Mouse (Mus musculus) spleen, adult 2 months (tissue): Measurements from ENCODE around the gene Zfp541. TPM values are rescaled to one million over a fixed set of nuclear protein-coding genes. Genes with fewer than 3 reads are reported as not detected.

Experiments used
- DNase-seq, 2 experiments: peaks; one replicate each; pipeline versions ENCODE4 v3.0.0 to v3.0.0-alpha.2; 2012 to 2021; ENCODE audit warnings: low spot score in 2 of 2, low read depth in 1 of 2
- H3K27ac ChIP-seq: fragments of 200-500 bp; 2 replicates; pipeline ENCODE4 v1.5.1; 2012; ENCODE audit warnings: low read length, inconsistent platforms; ENCODE audit not compliant: insufficient read depth
- H3K27me3 ChIP-seq: fragments of 200-500 bp; 2 replicates; pipeline ENCODE4 v1.6.1; 2012; ENCODE audit warnings: mild to moderate bottlenecking, moderate library complexity, low read length, inconsistent platforms; ENCODE audit not compliant: control insufficient read depth, insufficient read depth
- H3K36me3 ChIP-seq: fragments of 200-500 bp; 2 replicates; pipeline ENCODE4 v1.6.1; 2012; ENCODE audit warnings: mild to moderate bottlenecking, low read length, inconsistent platforms; ENCODE audit not compliant: control insufficient read depth, insufficient read depth
- H3K4me1 ChIP-seq: fragments of 200-500 bp; 2 replicates; pipeline ENCODE4 v1.6.1; 2011; ENCODE audit warnings: inconsistent platforms; ENCODE audit not compliant: control insufficient read depth, insufficient read depth, insufficient read length
- H3K4me3 ChIP-seq: fragments of 200-500 bp; 2 replicates; pipeline ENCODE4 v1.5.1; 2011; ENCODE audit warnings: mild to moderate bottlenecking, inconsistent platforms; ENCODE audit not compliant: insufficient read depth, insufficient read length; ENCODE audit errors: extremely low read depth
- CTCF ChIP-seq: fragments of 200-500 bp; IDR thresholded peaks from 2 replicates; pipeline ENCODE4 v1.5.1; 2011; ENCODE audit warnings: mild to moderate bottlenecking, inconsistent platforms; ENCODE audit not compliant: insufficient read depth, insufficient read length, insufficient replicate concordance; ENCODE audit errors: extremely low read depth
- POLR2A ChIP-seq: fragments of 200-500 bp; IDR thresholded peaks from 2 replicates; pipeline ENCODE4 v1.6.1; 2011; ENCODE audit warnings: low read depth, low read length, inconsistent platforms
- WGBS: fragments of 180-500 bp; shearing (Covaris S2); methylation state at CpG from one replicate; pipeline ENCODE4 v1.1.7; 2018; 5-methylcytosine and 5-hydroxymethylcytosine counted together
- polyA plus RNA-seq: library from polyadenylated mRNA; depleted of rRNA; stranded (reverse); fragments of >200 nt; gene quantifications from 2 replicates; pipeline ENCODE4 v1.2.3, GENCODE M21; 2012

Zfp541 gene
- polyA plus RNA-seq, 1 experiment = 0.02 TPM

DNA sequence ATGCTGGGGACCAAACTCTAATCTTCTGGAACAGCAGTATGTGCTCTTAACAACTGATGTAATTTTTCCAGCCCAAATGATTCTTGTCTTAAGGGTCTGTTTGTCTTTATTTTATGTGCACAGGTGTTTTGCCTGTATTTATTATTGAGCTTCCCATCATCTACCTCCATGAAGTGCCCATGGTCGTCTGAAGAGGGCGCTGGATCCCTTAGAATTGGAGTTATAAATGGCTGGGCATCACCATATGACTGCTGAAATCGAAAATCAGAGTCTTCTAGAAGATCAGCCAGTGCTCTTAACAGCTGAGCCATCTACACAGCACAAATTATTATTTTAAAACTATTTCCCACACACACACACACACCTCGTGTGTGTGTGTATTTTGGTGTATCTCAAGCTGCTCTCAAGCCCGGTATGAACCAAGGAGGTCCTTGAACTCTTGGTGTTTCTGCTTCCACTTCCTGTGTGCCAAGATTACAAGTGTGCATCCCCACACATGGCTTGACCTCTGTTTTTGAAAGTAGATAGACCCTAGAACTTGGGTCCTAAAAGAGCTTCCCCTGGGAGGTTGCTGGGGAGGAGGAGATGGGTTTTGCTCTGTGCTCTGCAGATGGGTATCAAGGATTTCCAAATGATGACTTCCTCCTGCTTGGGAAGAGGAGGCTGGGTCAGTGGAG, 5.0 kb upstream of the Zfp541 start:
- Histone ChIP-seq H3K27ac (peak overlapping the region; percentile 62), H3K4me3 (no peak overlapping the region)

GRCm38 (mm10) chr7:16057136-16057534, 4.5 kb upstream of the Zfp541 start:
- H3K4me3 ChIP-seq = no peak overlapping the region
- DNase-seq = peak in 1 of 2 experiments; percentile 40
- no peaks in the 10 kb centered on the region for H3K36me3 ChIP-seq
- TF ChIP-seq CTCF (no peak), POLR2A (no peak)
- peaks cover 18% of the 10 kb centered on the region; the same call in 1 of the 2 replicates for H3K4me1 ChIP-seq
- H3K27me3 ChIP-seq = no peaks in the 10 kb centered on the region
- peak overlapping the region; percentile 62 for H3K27ac ChIP-seq
- WGBS = 13% methylated on average over 2 of the region's 2 CpGs

More for the DNA sequence above, 5.0 kb upstream of the Zfp541 start:
- Histone ChIP-seq H3K36me3 (no peaks in the 10 kb centered on the region), H3K27me3 (no peaks in the 10 kb centered on the region), H3K4me1 (peaks cover 20% of the 10 kb centered on the region; the same call in 1 of the 2 replicates)
- TF ChIP-seq POLR2A (no peak), CTCF (peak; percentile 35; the same call in 1 of the 2 replicates)
- WGBS = 2% methylated on average over 5 of the region's 5 CpGs
- peak in 1 of 2 experiments; percentile 63 for DNase-seq

GRCm38 (mm10) chr7:16062099-16062420, 446 bp downstream of the Zfp541 start:
- no peak for TF ChIP-seq POLR2A
- no peak for TF ChIP-seq CTCF
- 92% methylated on average over 15 of the region's 15 CpGs for WGBS
- no peak overlapping the region for H3K4me3 ChIP-seq
- no peak overlapping the region for H3K27ac ChIP-seq
- no peaks in the 10 kb centered on the region for H3K27me3 ChIP-seq
- peaks cover 7% of the 10 kb centered on the region; the same call in 1 of the 2 replicates for H3K4me1 ChIP-seq
- no peaks in the 10 kb centered on the region for H3K36me3 ChIP-seq
- no peak for DNase-seq

GRCm38 (mm10) chr7:16063490-16063889, 1.9 kb downstream of the Zfp541 start:
- H3K27me3 ChIP-seq = no peaks in the 10 kb centered on the region
- peak; percentile 45; the same call in 1 of the 2 replicates for TF ChIP-seq CTCF
- TF ChIP-seq POLR2A = no peak
- H3K4me3 ChIP-seq = no peak overlapping the region
- no peak for DNase-seq
- H3K36me3 ChIP-seq = no peaks in the 10 kb centered on the region
- H3K27ac ChIP-seq = no peak overlapping the region
- H3K4me1 ChIP-seq = no peaks in the 10 kb centered on the region
- WGBS = 68% methylated on average over 4 of the region's 4 CpGs

GRCm38 (mm10) chr7:16070846-16071245, 9.2 kb downstream of the Zfp541 start:
- Histone ChIP-seq H3K4me1 (no peaks in the 10 kb centered on the region), H3K27me3 (no peaks in the 10 kb centered on the region), H3K36me3 (no peaks in the 10 kb centered on the region), H3K27ac (no peak overlapping the region), H3K4me3 (no peak overlapping the region)
- no peak for DNase-seq
- TF ChIP-seq POLR2A = no peak
- no peak for TF ChIP-seq CTCF

GRCm38 (mm10) chr7:16071906-16072305, 10.3 kb downstream of the Zfp541 start:
- H3K4me1 ChIP-seq = no peaks in the 10 kb centered on the region
- 86% methylated on average over 6 of the region's 6 CpGs for WGBS
- no peak overlapping the region for H3K4me3 ChIP-seq
- TF ChIP-seq CTCF = no peak
- TF ChIP-seq POLR2A = no peak
- no peaks in the 10 kb centered on the region for H3K36me3 ChIP-seq
- no peaks in the 10 kb centered on the region for H3K27me3 ChIP-seq
- no peak for DNase-seq
- no peak overlapping the region for H3K27ac ChIP-seq

GRCm38 (mm10) chr7:16079947-16080346, 18.3 kb downstream of the Zfp541 start:
- WGBS = 76% methylated on average over 1 of the region's 1 CpGs
- Histone ChIP-seq H3K4me3 (no peak overlapping the region), H3K4me1 (no peaks in the 10 kb centered on the region), H3K27me3 (no peaks in the 10 kb centered on the region), H3K36me3 (no peaks in the 10 kb centered on the region), H3K27ac (no peak overlapping the region)
- DNase-seq = no peak
- TF ChIP-seq CTCF = no peak
- TF ChIP-seq POLR2A = no peak
